Mouse (Mus musculus) Patski (cell line): ENCODE data around the gene Nufip2. TPM values are rescaled to one million over a fixed set of nuclear protein-coding genes. Genes with fewer than 3 reads are reported as not detected.

Experiments used
- ATAC-seq: fragments of 100-300 bp; one replicate; pipeline ENCODE4 v1.8.0; 2021
- CTCF ChIA-PET: fragments of 350-600 bp; sonication (Branson Sonifier 250); formaldehyde crosslinking; loops from one replicate; lab custom pipeline; 2022; ENCODE audit warnings: inconsistent platforms; lab: Charles Lee
- POLR2A ChIA-PET: fragments of 350-600 bp; sonication (Branson Sonifier 250); formaldehyde crosslinking; loops from one replicate; lab custom pipeline; 2022; ENCODE audit warnings: antibody characterized with exemption, inconsistent platforms; lab: Charles Lee
- DNase-seq: peaks from one replicate; pipeline ENCODE4 v3.0.0-alpha.2; 2011; ENCODE audit warnings: low read depth, low spot score
- H3K27me3 ChIP-seq: fragments of 371-371 bp; one replicate; pipeline ENCODE4 v1.5.1; 2021
- CTCF ChIP-seq: fragments of 100-300 bp; IDR thresholded peaks from one replicate; pipeline ENCODE4 v1.5.1; 2021
- in situ Hi-C: fragments of 300-500 bp; cut with MboI; formaldehyde crosslinking; loops from 3 replicates; pipeline ENCODE4 v1.11.1; 2018; ENCODE audit warnings: low pct_unique_long_range_greater_than_20kb, mixed read lengths
- polyA plus RNA-seq: library from polyadenylated mRNA; unstranded; gene quantifications from one replicate; pipeline ENCODE4 v1.2.3, GENCODE M21; 2021

Gene Nufip2
- polyA plus RNA-seq, 1 experiment from 2014 or later, result 50.3 TPM

DNA sequence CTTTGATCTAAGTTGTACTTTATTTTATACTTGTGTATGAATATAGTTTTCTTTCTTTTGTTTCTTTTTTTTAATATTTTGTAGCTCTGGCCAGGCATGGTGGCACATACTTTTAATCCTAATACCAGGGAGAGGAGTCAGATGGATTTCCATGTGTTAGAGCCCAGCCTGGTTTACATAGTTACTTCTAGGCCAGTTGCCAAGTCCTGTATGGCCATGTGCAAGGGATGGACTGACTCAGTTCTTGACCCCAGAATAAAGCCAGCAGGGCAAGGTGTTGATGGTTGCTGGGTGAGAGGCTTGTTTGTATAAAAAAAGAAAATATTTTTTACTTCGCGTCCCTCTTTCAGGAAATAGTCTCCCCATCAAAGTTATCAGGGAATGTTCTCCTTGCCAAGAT, 13.2 kb upstream of the Nufip2 start:
- no peak for TF ChIP-seq CTCF
- in situ Hi-C loops, result no loop called here
- POLR2A ChIA-PET, result no interaction called here

GRCm38 (mm10) chr11:77673428-77673991, 12.4 kb upstream of the Nufip2 start:
- no peak for ATAC-seq
- ChIA-PET CTCF (interaction anchor here (1.3 kb wide), 1 partner anchor 14 kb away, joined by 4 read pairs; no protein-coding TSS in a partner anchor), POLR2A (no interaction called here)
- no peak for DNase-seq
- in situ Hi-C loops, result no loop called here
- TF ChIP-seq CTCF, result peak; percentile 58
- no peaks in the 10 kb centered on the region for H3K27me3 ChIP-seq

More for the DNA sequence above, 13.2 kb upstream of the Nufip2 start:
- no peak for ATAC-seq
- no peak for DNase-seq
- CTCF ChIA-PET, result interaction anchor here (1.3 kb wide), 1 partner anchor 14 kb away, joined by 4 read pairs; no protein-coding TSS in a partner anchor
- no peaks in the 10 kb centered on the region for H3K27me3 ChIP-seq

DNA sequence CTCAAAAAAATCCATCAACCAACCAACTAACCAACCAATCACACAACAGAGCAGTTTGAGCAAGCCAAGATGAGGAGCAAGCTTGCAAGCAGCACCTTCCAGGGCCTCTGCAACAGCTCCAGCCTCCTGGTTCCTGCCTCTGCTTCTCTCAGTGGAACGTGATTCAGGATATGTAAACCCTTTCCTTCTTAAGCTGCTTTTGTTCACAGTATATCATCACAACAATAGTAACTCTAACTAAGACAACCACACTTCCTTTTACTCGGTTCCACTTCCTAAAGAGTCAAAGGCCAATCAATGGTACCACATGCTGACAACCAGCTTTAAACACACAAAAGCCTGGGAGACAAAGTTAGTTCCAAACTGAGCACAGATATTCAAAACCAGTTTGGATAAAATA, 5.9 kb upstream of the Nufip2 start:
- ATAC-seq (no peak), DNase-seq (no peak)
- H3K27me3 ChIP-seq, result no peaks in the 10 kb centered on the region
- CTCF ChIA-PET, result no interaction called here
- no peak for TF ChIP-seq CTCF
- in situ Hi-C loops, result no loop called here
- POLR2A ChIA-PET, result interaction anchor here (0.5 kb wide), 1 partner anchor 10 kb away, joined by 13 read pairs; no protein-coding TSS in a partner anchor

DNA sequence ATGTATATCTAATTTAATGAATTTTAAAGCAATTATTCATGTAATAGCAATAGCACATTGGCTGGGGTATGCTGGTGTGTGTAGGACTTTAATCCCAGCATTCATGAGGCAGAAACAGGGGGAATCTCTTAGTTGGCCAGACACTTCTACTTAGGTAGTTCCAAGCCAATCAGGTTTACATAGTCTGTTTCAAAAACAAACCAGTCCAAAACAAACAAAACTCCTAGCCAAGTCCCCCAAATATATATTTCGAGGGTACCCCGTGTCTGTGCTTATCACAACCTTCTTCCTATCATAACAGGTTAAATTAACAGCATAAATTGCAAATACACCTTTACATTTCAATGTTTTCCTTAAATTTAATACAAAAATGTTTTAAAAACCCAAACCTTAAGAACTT, 1.1 kb upstream of the Nufip2 start:
- CTCF ChIA-PET, result no interaction called here
- in situ Hi-C loops, result no loop called here
- no peak for DNase-seq
- H3K27me3 ChIP-seq, result no peaks in the 10 kb centered on the region
- no peak for TF ChIP-seq CTCF
- POLR2A ChIA-PET, result interaction anchor here (1.0 to 1.2 kb wide), 2 partner anchors 18 to 151 kb away, joined by 3 read pairs; no protein-coding TSS in a partner anchor
- ATAC-seq, result no peak

GRCm38 (mm10) chr11:77686346-77686840, 438 bp downstream of the Nufip2 start:
- H3K27me3 ChIP-seq, result no peaks in the 10 kb centered on the region
- POLR2A ChIA-PET, result interaction anchor here (0.7 to 1.5 kb wide), 4 partner anchors 31 to 152 kb away, joined by 3 read pairs; no protein-coding TSS in a partner anchor
- DNase-seq (no peak), ATAC-seq (peak; percentile 22)
- CTCF ChIA-PET, result no interaction called here
- no peak for TF ChIP-seq CTCF
- in situ Hi-C loops, result no loop called here

DNA sequence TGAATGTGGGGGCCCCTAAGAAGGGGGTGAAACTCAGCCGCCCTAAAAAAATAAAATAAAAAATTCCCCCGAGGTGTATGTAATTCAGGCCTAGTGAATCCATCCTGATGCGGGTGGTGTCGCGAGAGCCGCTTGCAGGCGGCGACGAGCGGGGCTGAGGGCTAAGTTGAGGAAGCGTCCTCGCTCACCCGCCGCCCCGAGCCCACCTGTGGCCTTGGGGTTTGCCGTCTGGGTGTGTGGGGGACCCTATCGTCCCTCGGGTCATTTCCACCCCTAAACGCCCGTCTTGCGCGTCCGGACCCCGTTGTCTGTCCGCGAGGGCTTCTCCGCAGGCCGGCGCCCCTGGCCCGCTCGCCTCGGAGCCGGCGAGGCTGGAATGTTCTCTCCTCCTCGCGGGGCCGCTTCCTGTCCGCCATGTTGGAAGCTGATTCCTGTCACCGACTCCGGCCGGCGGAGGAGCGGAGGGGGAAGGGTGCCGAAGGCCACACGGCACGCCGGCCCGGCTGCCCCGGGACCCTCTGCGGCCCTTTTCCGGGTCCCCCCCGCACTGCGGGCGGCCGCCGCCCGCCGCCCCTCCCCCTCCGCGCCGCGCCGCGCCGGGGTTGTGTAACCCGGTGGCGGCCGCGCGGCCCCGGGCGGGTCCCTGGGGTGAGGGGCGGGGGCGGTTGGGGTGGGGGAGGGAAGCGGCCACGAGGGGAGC, 1.0 kb downstream of the Nufip2 start:
- CTCF ChIA-PET, result no interaction called here
- no peak for DNase-seq
- no peaks in the 10 kb centered on the region for H3K27me3 ChIP-seq
- POLR2A ChIA-PET, result interaction anchor here (0.7 to 1.5 kb wide), 4 partner anchors 30 to 680 kb away, joined by 3 to 4 read pairs (median 3); no protein-coding TSS in a partner anchor
- in situ Hi-C loops, result no loop called here
- TF ChIP-seq CTCF, result no peak
- ATAC-seq, result peak; percentile 48

DNA sequence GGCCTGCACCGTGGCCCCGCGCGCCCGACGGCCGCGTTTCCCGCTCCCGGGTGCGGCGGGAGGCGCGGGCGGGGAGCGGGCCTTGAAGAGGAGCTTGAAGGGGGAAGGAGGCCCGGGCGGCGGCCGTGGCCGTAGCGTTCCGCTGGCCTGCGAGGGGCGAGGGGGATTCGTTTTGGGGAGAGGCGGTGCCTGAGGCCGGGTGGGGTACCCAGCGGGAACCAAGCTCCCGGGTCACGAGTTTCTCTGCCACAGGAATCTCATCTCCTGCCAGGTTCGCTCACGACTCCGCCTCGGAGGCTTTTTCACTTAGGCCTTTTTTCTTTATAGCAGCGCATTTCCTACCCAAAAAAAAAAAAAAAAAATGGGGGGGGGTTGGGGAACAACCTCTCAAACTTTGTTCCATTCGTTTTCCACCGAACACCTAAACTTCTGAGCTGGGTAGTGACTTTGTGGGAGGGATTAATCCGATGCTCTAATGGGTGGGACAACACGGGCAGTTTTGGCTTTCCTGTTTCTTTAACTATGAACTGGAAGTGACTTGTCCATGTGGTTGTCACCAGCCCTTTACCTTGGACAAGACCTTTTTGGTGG, 1.7 kb downstream of the Nufip2 start:
- no peaks in the 10 kb centered on the region for H3K27me3 ChIP-seq
- CTCF ChIA-PET, result interaction anchor here (1.5 kb wide), 1 partner anchor 14 kb away, joined by 3 read pairs; no protein-coding TSS in a partner anchor
- POLR2A ChIA-PET, result interaction anchor here (0.7 kb wide), 2 partner anchors 75 to 679 kb away, joined by 3 to 4 read pairs; no protein-coding TSS in a partner anchor
- TF ChIP-seq CTCF, result no peak
- ATAC-seq (peak; percentile 10), DNase-seq (no peak)
- in situ Hi-C loops, result no loop called here

DNA sequence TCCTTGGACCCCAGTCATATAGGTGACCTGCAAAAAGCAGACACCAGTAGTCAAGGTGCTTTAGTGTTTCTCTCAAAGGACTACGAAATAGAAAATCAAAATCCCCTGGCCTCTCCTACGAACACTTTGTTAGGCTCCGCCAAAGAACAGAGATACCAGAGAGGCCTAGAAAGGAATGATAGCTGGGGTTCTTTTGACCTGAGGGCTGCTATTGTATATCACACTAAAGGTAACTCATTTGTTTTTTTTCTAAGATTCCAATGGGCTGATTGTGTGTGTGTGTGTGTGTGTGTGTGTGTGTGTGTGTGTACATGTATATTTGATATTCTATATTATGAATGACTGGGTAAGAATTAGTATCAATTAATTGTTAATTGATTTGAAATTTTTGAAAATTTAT, 7.1 kb downstream of the Nufip2 start:
- ChIA-PET CTCF (interaction anchor here (1.1 kb wide), 1 partner anchor 16 kb away, joined by 3 read pairs; no protein-coding TSS in a partner anchor), POLR2A (no interaction called here)
- in situ Hi-C loops, result no loop called here
- no peaks in the 10 kb centered on the region for H3K27me3 ChIP-seq
- ATAC-seq (no peak), DNase-seq (no peak)
- TF ChIP-seq CTCF, result no peak

- peak; percentile 29 for TF ChIP-seq CTCF
- H3K27me3 ChIP-seq, result no peaks in the 10 kb centered on the region
- ChIA-PET POLR2A (interaction anchor here (0.8 kb wide), 1 partner anchor 699 kb away, joined by 7 read pairs; the partner anchor contains the start of gene Slc6a4), CTCF (interaction anchor here (1.3 to 1.6 kb wide), 2 partner anchors 10 to 22 kb away, joined by 3 read pairs; no protein-coding TSS in a partner anchor)
- DNase-seq (no peak), ATAC-seq (no peak)
- in situ Hi-C loops, result no loop called here
Measured at GRCm38 (mm10) chr11:77697232-77697631, 11.3 kb downstream of the Nufip2 start.

DNA sequence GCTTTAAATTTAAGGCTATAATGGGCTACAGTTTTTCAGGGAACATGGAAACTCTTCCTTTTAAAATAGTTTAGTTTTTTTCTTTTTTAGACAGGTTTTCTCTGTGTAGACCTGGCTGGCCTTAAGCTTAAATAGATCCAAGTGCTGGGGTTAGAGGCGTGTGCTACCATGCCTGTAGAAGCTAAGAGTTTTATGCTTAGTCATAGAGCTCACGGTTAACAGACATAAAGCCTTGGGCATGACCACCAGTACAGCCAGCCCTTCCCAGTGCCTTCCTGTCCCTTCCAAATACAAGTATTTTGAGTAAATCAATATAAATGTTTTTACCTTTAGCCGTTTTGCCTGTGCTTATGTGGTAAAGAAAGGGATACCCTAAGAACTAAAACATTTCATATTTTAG, 20.0 kb downstream of the Nufip2 start:
- TF ChIP-seq CTCF, result no peak
- in situ Hi-C loops, result no loop called here
- DNase-seq (no peak), ATAC-seq (no peak)
- ChIA-PET CTCF (interaction anchor here (2.5 kb wide), 1 partner anchor 15 kb away, joined by 8 read pairs; no protein-coding TSS in a partner anchor), POLR2A (interaction anchor here (0.6 to 1.1 kb wide), 3 partner anchors 10 to 276 kb away, joined by 3 to 4 read pairs (median 3); no protein-coding TSS in a partner anchor)
- no peaks in the 10 kb centered on the region for H3K27me3 ChIP-seq
